Mouse (Mus musculus) right cerebral cortex, postnatal 36 days (tissue): ENCODE measurements around the gene Neurl4.
"Not testable (repeated sequence)": the region's sequence is repeated elsewhere in the genome, so short reads cannot be mapped to it uniquely, and the experiment has no call there.

ENCODE experiments used
- DNase-seq, 2 experiments: peaks; one replicate each; pipeline ENCODE4 v3.0.0; 2022; ENCODE audit warnings: low spot score in 2 of 2, mixed read lengths in 1 of 2

Neurl4 gene

GRCm38 (mm10) chr11:69953267-69953915 lies 52.5 kb downstream of the Neurl4 start:
- no peak for DNase-seq

GRCm38 (mm10) chr11:69955618-69956017 lies 54.7 kb downstream of the Neurl4 start:
- not testable (repeated sequence) for DNase-seq

GRCm38 (mm10) chr11:69956218-69956617 lies 55.3 kb downstream of the Neurl4 start:
- no peak for DNase-seq

GRCm38 (mm10) chr11:69960616-69961015 lies 59.7 kb downstream of the Neurl4 start:
- no peak for DNase-seq

GRCm38 (mm10) chr11:69961841-69962240 lies 61.0 kb downstream of the Neurl4 start:
- DNase-seq = no peak
